Mouse (Mus musculus) intestine, embryonic 14.5 days (tissue): ENCODE data around the gene Sltm. TPM values are rescaled to one million over a fixed set of nuclear protein-coding genes. Genes with fewer than 3 reads are reported as not detected.

Source experiments
- ATAC-seq: fragments of 200-750 bp; cut with Nextera tagmentation; replicated peaks from 2 replicates; pipeline ENCODE4 v1.8.0; 2017; ENCODE audit warnings: low read depth, moderate number of reproducible peaks, moderate TSS enrichment, moderate library complexity; ENCODE audit not compliant: low FRiP score, low TSS enrichment
- DNase-seq: peaks from one replicate; pipeline ENCODE4 v3.0.0-alpha.2; 2018; ENCODE audit warnings: low spot score
- H3K27ac ChIP-seq: fragments of 300-500 bp; sonication (generic); 2 replicates; pipeline ENCODE4 v1.5.1; 2014; ENCODE audit warnings: low read depth, mild to moderate bottlenecking, control low read depth
- H3K27me3 ChIP-seq: fragments of 300-500 bp; sonication (generic); replicated peaks from 2 replicates; pipeline ENCODE4 v1.6.1; 2014; ENCODE audit warnings: low read length, control low read depth; ENCODE audit not compliant: control insufficient read depth, insufficient read depth
- H3K36me3 ChIP-seq: fragments of 300-500 bp; sonication (generic); 2 replicates; pipeline ENCODE4 v1.6.1; 2014; ENCODE audit warnings: low read length, control low read depth; ENCODE audit not compliant: control insufficient read depth, insufficient read depth
- H3K4me1 ChIP-seq: fragments of 300-500 bp; sonication (generic); replicated peaks from 2 replicates; pipeline ENCODE4 v1.6.1; 2014; ENCODE audit warnings: low read length, control low read depth, mixed read lengths; ENCODE audit not compliant: control insufficient read depth, insufficient read depth
- H3K4me2 ChIP-seq: fragments of 300-500 bp; sonication (generic); 2 replicates; pipeline ENCODE4 v1.6.1; 2014; ENCODE audit warnings: low read length
- H3K4me3 ChIP-seq: fragments of 300-500 bp; sonication (generic); 2 replicates; pipeline ENCODE4 v1.5.1; 2014; ENCODE audit warnings: low read depth, low read length, control low read depth, mixed read lengths
- H3K9ac ChIP-seq: fragments of 300-500 bp; sonication (generic); 2 replicates; pipeline ENCODE4 v1.6.1; 2014; ENCODE audit warnings: mild to moderate bottlenecking, low read length
- H3K9me3 ChIP-seq: fragments of 300-500 bp; sonication (generic); 2 replicates; pipeline ENCODE4 v1.6.1; 2016; ENCODE audit warnings: low read length, control low read depth; ENCODE audit not compliant: control insufficient read depth
- WGBS: fragments of 180-500 bp; shearing (Covaris S2); extraction: QIAGEN DNeasy Blood & Tissue Kit; methylation state at CpG from one replicate; pipeline ENCODE4 v1.1.7; 2014; 5-methylcytosine and 5-hydroxymethylcytosine counted together
- polyA plus RNA-seq: library from polyadenylated mRNA; unstranded; fragments of >200 nt; fragmentation: Nextera tagmentation; extraction: Ambion mirVana; gene quantifications from 2 replicates; pipeline ENCODE4 v1.2.1, GENCODE M21; 2014

Sltm gene
- polyA plus RNA-seq, 1 experiment from 2014 or later, result 56.5 TPM

DNA sequence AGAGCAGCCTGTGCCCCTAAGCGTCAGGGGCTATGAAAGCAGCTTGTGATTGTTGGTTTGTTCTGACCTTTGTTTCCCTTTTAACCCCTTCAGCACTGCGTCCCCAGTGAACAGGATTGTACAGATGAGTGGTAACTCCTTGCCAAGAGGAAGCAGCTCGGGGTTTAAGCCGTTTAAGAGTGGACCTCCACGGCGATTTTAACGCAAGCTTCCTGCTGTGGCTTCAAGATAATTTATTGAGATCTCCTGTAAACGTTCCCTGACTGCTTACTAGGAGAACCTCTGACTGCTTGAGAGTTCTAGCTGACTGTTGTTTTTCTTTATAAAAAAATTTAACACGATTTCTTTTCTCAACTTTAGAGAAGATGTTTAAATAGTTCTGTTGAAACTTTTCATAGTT is 48.9 kb downstream of the Sltm start:
- no peak overlapping the region for H3K27ac ChIP-seq
- H3K9ac ChIP-seq, result no peak overlapping the region
- H3K4me3 ChIP-seq, result no peak overlapping the region
- H3K4me2 ChIP-seq, result no peak overlapping the region
- H3K4me1 ChIP-seq, result no peaks in the 10 kb centered on the region
- H3K36me3 ChIP-seq, result peaks cover 74% of the 10 kb centered on the region
- H3K27me3 ChIP-seq, result no peaks in the 10 kb centered on the region
- DNase-seq (no peak), ATAC-seq (no peak)
- no peaks in the 10 kb centered on the region for H3K9me3 ChIP-seq
- WGBS, result 59% methylated on average over 9 of the region's 9 CpGs

DNA sequence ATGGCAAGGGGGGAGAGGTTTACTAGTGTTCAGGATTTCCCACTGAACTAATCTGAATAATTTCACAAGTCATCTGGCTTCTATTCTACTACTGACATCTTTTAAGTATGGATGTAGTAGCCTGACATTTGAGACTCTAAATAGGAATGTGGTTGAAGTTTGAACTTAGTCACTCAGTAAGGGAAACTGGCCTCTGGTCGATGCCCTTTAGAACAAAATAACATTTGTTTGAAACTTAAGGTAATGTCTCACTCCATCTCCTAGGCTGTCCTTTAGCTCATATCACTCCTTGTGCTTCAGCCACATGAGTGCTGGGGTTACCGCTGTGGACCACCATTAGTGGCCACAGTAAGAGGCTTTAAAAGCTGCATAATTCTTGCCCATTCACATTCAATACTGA is 55.7 kb downstream of the Sltm start:
- no peaks in the 10 kb centered on the region for H3K9me3 ChIP-seq
- no peak overlapping the region for H3K4me2 ChIP-seq
- WGBS, result 88% methylated on average over 2 of the region's 2 CpGs
- no peak for DNase-seq
- H3K4me1 ChIP-seq, result no peaks in the 10 kb centered on the region
- H3K27me3 ChIP-seq, result no peaks in the 10 kb centered on the region
- no peak overlapping the region for H3K4me3 ChIP-seq
- ATAC-seq, result no peak
- peaks cover 11% of the 10 kb centered on the region for H3K36me3 ChIP-seq
- no peak overlapping the region for H3K27ac ChIP-seq
- H3K9ac ChIP-seq, result no peak overlapping the region

DNA sequence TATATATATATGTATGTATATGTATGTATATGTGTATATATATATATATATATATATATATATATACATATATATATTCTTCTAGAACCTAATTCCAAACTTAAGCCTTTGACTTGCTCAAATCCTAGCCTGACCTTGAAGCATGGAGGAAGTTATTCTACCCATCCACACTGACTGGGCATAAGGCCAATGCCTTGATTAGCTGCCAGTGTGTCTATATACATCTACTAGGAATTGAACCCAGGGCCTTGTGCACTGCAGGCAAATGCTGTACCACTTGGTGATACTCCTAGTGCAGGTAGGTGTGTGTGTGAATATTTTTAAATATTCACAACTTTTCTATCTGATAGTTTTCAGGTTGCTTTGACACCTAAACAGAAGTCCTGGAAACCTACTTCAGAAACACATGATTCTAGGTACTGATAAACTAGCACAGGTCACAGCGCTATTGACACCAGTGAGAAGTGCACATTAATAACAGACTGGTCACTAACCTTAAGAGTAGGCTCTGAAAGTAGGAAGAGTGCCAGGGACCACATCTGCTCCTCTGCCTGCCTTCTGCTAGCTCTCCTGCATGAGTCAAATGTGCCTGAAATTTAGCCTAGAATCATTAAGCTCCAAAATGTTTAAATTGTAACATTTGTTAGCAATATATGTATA is 59.8 kb downstream of the Sltm start:
- Histone ChIP-seq H3K9ac (no peak overlapping the region), H3K9me3 (no peaks in the 10 kb centered on the region), H3K4me2 (no peak overlapping the region), H3K36me3 (peaks cover 10% of the 10 kb centered on the region), H3K4me3 (no peak overlapping the region), H3K27me3 (no peaks in the 10 kb centered on the region), H3K27ac (no peak overlapping the region), H3K4me1 (no peaks in the 10 kb centered on the region)
- 89% methylated on average over 1 of the region's 1 CpGs for WGBS
- no peak for ATAC-seq
- no peak for DNase-seq

DNA sequence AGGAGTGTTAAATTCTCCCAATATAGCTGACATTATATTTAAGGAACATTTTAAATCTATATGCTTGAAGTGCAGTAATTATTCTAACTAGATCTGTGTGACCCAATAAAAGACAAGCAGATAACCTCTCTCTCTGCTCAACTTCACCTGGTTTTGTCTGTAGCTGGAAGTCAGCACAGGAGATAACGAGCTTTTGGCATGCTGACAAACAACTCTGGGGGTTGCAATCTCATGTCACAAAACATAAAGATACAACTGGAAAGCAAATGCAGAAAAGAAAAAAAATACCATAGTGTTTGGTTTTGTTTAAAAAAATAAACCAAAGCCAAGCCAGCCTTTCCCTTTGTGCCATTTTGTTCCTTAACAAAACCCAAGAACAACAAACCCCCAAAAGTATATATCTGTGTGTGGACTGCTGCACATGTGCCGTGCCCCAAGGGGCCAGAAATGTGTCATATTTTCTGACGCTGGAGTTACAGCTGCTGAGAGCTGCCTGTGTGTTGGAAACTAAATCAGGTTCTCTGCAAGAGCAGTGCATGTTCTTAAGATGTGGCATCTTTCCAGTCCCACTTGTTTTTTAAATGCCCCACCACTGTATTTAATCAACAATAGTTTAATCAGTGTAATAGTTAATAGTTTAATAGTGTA is 68.6 kb downstream of the Sltm start:
- WGBS, result 71% methylated on average over 3 of the region's 3 CpGs
- H3K9me3 ChIP-seq, result no peaks in the 10 kb centered on the region
- no peak overlapping the region for H3K4me3 ChIP-seq
- ATAC-seq (no peak), DNase-seq (no peak)
- H3K27me3 ChIP-seq, result no peaks in the 10 kb centered on the region
- H3K36me3 ChIP-seq, result peaks cover under 1% of the 10 kb centered on the region; the same call in 1 of the 2 replicates
- no peaks in the 10 kb centered on the region for H3K4me1 ChIP-seq
- no peak overlapping the region for H3K27ac ChIP-seq
- no peak overlapping the region for H3K9ac ChIP-seq
- no peak overlapping the region for H3K4me2 ChIP-seq

DNA sequence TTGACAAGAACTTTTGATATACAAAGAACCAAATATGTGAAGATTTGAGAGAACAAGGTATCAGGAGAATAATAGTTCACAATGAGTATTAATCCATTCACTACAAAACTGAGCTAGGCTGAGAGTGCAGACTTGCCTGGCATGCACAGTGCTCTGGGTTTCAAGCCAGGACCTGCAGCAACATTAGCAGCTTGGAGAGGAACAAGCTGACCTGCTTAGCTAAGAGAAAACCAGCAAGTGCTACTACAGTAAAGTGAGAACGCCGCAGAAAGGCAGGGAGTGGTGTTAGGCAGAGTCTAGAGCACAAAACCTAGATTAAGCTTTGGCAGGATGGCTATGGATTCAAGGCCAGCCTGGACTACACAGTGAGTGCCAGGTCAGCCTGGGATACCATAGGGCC is 87.2 kb downstream of the Sltm start:
- H3K9me3 ChIP-seq, result no peaks in the 10 kb centered on the region
- H3K4me1 ChIP-seq, result no peaks in the 10 kb centered on the region
- DNase-seq (no peak), ATAC-seq (no peak)
- H3K36me3 ChIP-seq, result no peaks in the 10 kb centered on the region
- no peak overlapping the region for H3K9ac ChIP-seq
- no peak overlapping the region for H3K4me3 ChIP-seq
- no peaks in the 10 kb centered on the region for H3K27me3 ChIP-seq
- no peak overlapping the region for H3K4me2 ChIP-seq
- 92% methylated on average over 2 of the region's 2 CpGs for WGBS
- no peak overlapping the region for H3K27ac ChIP-seq

DNA sequence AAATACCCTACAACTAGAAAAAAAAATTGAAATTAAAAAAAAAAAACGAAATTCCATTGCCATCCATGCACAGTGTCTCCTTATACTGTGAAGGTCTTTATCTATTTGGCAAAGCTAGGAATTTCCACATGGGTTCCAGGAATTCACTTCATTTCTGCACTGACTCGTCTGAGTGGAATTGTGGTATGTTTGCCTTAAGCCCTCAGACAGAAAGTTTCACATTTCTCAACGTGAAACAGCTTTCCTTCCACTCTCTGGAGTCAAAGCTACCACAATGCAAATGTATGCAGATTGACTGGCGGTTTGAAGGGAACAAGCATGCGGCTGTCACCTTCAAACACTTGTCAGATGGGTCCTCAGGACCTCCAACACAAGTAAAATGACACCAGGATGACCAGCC is 89.1 kb downstream of the Sltm start:
- H3K9ac ChIP-seq, result no peak overlapping the region
- DNase-seq, result no peak
- WGBS, result 22% methylated on average over 5 of the region's 5 CpGs
- ATAC-seq, result no peak
- no peak overlapping the region for H3K27ac ChIP-seq
- no peak overlapping the region for H3K4me2 ChIP-seq
- no peaks in the 10 kb centered on the region for H3K27me3 ChIP-seq
- H3K4me3 ChIP-seq, result no peak overlapping the region
- no peaks in the 10 kb centered on the region for H3K9me3 ChIP-seq
- no peaks in the 10 kb centered on the region for H3K4me1 ChIP-seq
- H3K36me3 ChIP-seq, result no peaks in the 10 kb centered on the region

DNA sequence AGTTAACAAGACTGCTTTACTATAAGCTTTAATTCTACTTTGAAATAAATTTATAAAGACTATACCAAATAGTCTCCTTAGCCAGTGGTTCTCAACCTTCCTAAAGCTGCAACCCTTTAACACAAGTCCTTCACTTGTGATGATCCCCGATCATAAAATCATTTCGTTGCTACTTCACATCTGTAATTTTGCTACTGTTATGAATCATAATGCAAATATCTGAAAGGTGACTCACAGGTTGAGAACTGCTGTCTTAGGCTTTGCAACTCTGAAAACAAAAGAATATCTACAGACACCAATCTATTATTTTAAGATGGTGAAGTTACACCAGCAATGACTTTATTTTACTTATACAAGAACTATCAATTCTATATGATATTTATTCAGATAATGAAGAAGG is 94.2 kb downstream of the Sltm start:
- no peak overlapping the region for H3K9ac ChIP-seq
- ATAC-seq, result no peak

More for the DNA sequence above, 94.2 kb downstream of the Sltm start:
- H3K9me3 ChIP-seq, result no peaks in the 10 kb centered on the region
- H3K27me3 ChIP-seq, result no peaks in the 10 kb centered on the region
- H3K27ac ChIP-seq, result no peak overlapping the region
- no peaks in the 10 kb centered on the region for H3K36me3 ChIP-seq
- H3K4me3 ChIP-seq, result no peak overlapping the region
- 84% methylated on average over 2 of the region's 2 CpGs for WGBS
- no peak overlapping the region for H3K4me2 ChIP-seq
- DNase-seq, result no peak
- no peaks in the 10 kb centered on the region for H3K4me1 ChIP-seq
